Comparison of ENCODE assay signal across 14 mouse cellular contexts in the genomic region with DNA sequence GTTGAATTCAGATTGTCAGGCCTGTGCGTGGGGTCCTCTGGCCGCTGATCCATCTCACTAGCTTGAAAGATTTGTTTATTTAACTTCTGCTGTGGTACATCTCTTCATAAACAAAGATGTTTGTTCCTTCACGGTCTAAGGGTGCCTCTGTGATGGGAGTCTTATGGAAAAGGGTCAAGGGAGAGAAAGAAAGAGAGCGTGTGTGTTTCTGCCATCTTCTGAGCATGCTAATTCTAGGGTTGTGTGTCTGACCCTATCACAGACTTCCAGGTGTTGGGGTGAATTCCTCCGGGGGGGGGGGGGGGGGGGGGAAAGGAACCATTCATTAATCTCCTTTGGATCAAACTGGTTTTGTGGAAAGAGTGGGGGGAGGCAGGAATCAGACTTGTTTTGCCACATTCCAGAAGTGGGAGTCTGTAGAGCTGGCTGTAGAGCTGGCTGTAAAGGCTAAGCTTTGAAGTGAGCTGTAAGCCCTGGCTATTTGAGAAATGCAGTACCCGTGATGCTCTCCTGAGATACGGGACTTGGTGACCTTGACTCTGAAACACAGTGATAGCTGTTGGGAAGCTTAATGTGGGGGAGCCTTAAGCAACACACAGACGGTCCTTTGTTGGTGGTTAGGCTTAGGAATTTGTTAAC.
DNase-seq lines count a peak whose midpoint lies in the region; ATAC-seq and TF ChIP-seq lines count a peak whose summit lies in the region.
"Had no signal": no experiment of that assay in that cellular context is flagged by ENCODE, and none has a peak within 500 bp of the region (broad histone marks: within the 10 kb centered on the region; RNA-seq: fewer than 3 reads in every experiment).

No protein-coding gene starts in this region.

- no peak overlapping the region for H3K4me3 ChIP-seq in heart, embryonic 15.5 days
- no peak overlapping the region for H3K4me3 ChIP-seq in limb, embryonic 15.5 days
- H3K4me3 ChIP-seq: gastrocnemius, adult 2 months; liver, embryonic 12.5 days had no signal

- H3K27ac ChIP-seq in heart, embryonic 15.5 days = peak overlapping the region; percentile 63
- peak overlapping the region; percentile 57; the same call in 1 of the 2 replicates for H3K27ac ChIP-seq in limb, embryonic 15.5 days
- H3K27ac ChIP-seq: gastrocnemius, adult 2 months; liver, embryonic 12.5 days had no signal

- no peaks in the 10 kb centered on the region for H3K9me3 ChIP-seq in heart, embryonic 15.5 days (replicated peaks)
- H3K9me3 ChIP-seq in limb, embryonic 15.5 days = no peaks in the 10 kb centered on the region
- H3K9me3 ChIP-seq: liver, embryonic 12.5 days had no signal

- in situ Hi-C loops in Patski (cut with MboI; ENCODE audit: low pct_unique_long_range_greater_than_20kb) = no loop called here

- DNase-seq in heart, adult 18-20 months = no peak
- no peak for DNase-seq in Patski (ENCODE audit: low read depth, low spot score)
- peak; percentile 78 for DNase-seq in kidney, adult 11 months
- DNase-seq in neural tube, embryonic 10.5 days (ENCODE audit: extremely low spot score, low spot score) = no peak
- DNase-seq in cerebellum, postnatal 14 days = no peak
- no peak for DNase-seq in left cerebral cortex, postnatal 36 days (ENCODE audit: low spot score in 2 of 2)
- DNase-seq: cerebellum, postnatal 10 days; gastrocnemius, adult 2 months; retina, postnatal 1 day; thymus, adult 18-20 months had no signal

- intact Hi-C loops in left cerebral cortex, postnatal 36 days (cut with DNase I) = no loop called here

- POLR2A ChIA-PET in Patski (lab: Charles Lee) = interaction anchor here (1.0 kb wide), 1 partner anchor 22 kb away, joined by 4 read pairs; no protein-coding TSS in a partner anchor

- no peaks in the 10 kb centered on the region for H3K36me3 ChIP-seq in heart, embryonic 15.5 days
- no peaks in the 10 kb centered on the region for H3K36me3 ChIP-seq in limb, embryonic 15.5 days
- H3K36me3 ChIP-seq: liver, embryonic 12.5 days had no signal

- CTCF ChIA-PET in Patski (lab: Charles Lee) = interaction anchor here (0.9 to 2.8 kb wide), 3 partner anchors 21 to 65 kb away, joined by 3 to 9 read pairs (median 3); no protein-coding TSS in a partner anchor

- WGBS in heart, embryonic 15.5 days = 47% methylated on average over 8 of the region's 8 CpGs
- 39% methylated on average over 8 of the region's 8 CpGs for WGBS in limb, embryonic 15.5 days

- peak; percentile 54; the same call in 1 of the 2 replicates for ATAC-seq in heart, embryonic 15.5 days (replicated peaks; ENCODE audit: insufficient number of reproducible peaks, insufficient read depth, low FRiP score, low read depth)
- ATAC-seq in Patski = peak; percentile 25
- ATAC-seq in limb, embryonic 15.5 days (ENCODE audit: insufficient number of reproducible peaks, low FRiP score, low TSS enrichment, low read depth) = no peak

- no peak for TF ChIP-seq CTCF in Patski (IDR thresholded peaks at IDR 0.05)

- H3K4me2 ChIP-seq in heart, embryonic 15.5 days = no peak overlapping the region
- H3K4me2 ChIP-seq in limb, embryonic 15.5 days = no peak overlapping the region
- H3K4me2 ChIP-seq: liver, embryonic 12.5 days had no signal

- peaks cover 14% of the 10 kb centered on the region for H3K4me1 ChIP-seq in heart, embryonic 15.5 days (replicated peaks)
- H3K4me1 ChIP-seq in limb, embryonic 15.5 days = peaks cover 16% of the 10 kb centered on the region; the same call in 1 of the 2 replicates
- H3K4me1 ChIP-seq: liver, embryonic 12.5 days had no signal

- no peak overlapping the region for H3K9ac ChIP-seq in heart, embryonic 15.5 days
- no peak overlapping the region for H3K9ac ChIP-seq in limb, embryonic 15.5 days
- H3K9ac ChIP-seq: liver, embryonic 12.5 days had no signal

- H3K27me3 ChIP-seq in heart, embryonic 15.5 days = no peaks in the 10 kb centered on the region
- H3K27me3 ChIP-seq in Patski = no peaks in the 10 kb centered on the region
- no peaks in the 10 kb centered on the region for H3K27me3 ChIP-seq in limb, embryonic 15.5 days
- H3K27me3 ChIP-seq: CH12.LX; liver, embryonic 12.5 days had no signal
